Mouse (Mus musculus) hindbrain, embryonic 11.5 days (tissue): ENCODE results near the gene Itgb2. TPM values are rescaled to one million over a fixed set of nuclear protein-coding genes. Genes with fewer than 3 reads are reported as not detected.
A peak's percentile ranks its signal among the peaks of the same experiment; 100 is the strongest.

Source experiments
- ATAC-seq: fragments of 200-750 bp; cut with Nextera tagmentation; 2 replicates; pipeline ENCODE4 v1.8.0; 2017; ENCODE audit warnings: mild to moderate bottlenecking, moderate TSS enrichment, moderate library complexity; ENCODE audit not compliant: low FRiP score
- DNase-seq: peaks from one replicate; pipeline ENCODE4 v3.0.0-alpha.2; 2015; ENCODE audit warnings: low spot score
- H3K27ac ChIP-seq: fragments of 300-500 bp; sonication (generic); 2 replicates; pipeline ENCODE4 v1.5.1; 2014; ENCODE audit warnings: mild to moderate bottlenecking, low read depth, low read length
- H3K27me3 ChIP-seq: fragments of 300-500 bp; sonication (generic); 2 replicates; pipeline ENCODE4 v1.6.1; 2014; ENCODE audit warnings: mild to moderate bottlenecking, low read length, moderate library complexity, mixed read lengths; ENCODE audit not compliant: control insufficient read depth, insufficient read depth
- H3K36me3 ChIP-seq: fragments of 300-500 bp; sonication (generic); 2 replicates; pipeline ENCODE4 v1.6.1; 2014; ENCODE audit warnings: mild to moderate bottlenecking, low read length, moderate library complexity, mixed read lengths; ENCODE audit not compliant: control insufficient read depth, insufficient read depth
- H3K4me1 ChIP-seq: fragments of 300-500 bp; sonication (generic); replicated peaks from 2 replicates; pipeline ENCODE4 v1.6.1; 2014; ENCODE audit warnings: low read length, mixed read lengths; ENCODE audit not compliant: control insufficient read depth, insufficient read depth
- H3K4me2 ChIP-seq: fragments of 300-500 bp; sonication (generic); replicated peaks from 2 replicates; pipeline ENCODE4 v1.6.1; 2014; ENCODE audit warnings: mild to moderate bottlenecking, low read depth, low read length
- H3K4me3 ChIP-seq: fragments of 300-500 bp; sonication (generic); 2 replicates; pipeline ENCODE4 v1.5.1; 2014; ENCODE audit warnings: low read depth, low read length
- H3K9ac ChIP-seq: fragments of 300-500 bp; sonication (generic); 2 replicates; pipeline ENCODE4 v1.6.1; 2014; ENCODE audit warnings: low read depth, low read length
- H3K9me3 ChIP-seq: fragments of 300-500 bp; sonication (generic); 2 replicates; pipeline ENCODE4 v1.6.1; 2016; ENCODE audit warnings: low read length; ENCODE audit not compliant: control insufficient read depth
- WGBS: fragments of 180-500 bp; shearing (Covaris S2); extraction: QIAGEN DNeasy Blood & Tissue Kit; methylation state at CpG from one replicate; pipeline ENCODE4 v1.1.7; 2014; 5-methylcytosine and 5-hydroxymethylcytosine counted together
- polyA plus RNA-seq: library from polyadenylated mRNA; unstranded; fragments of >200 nt; fragmentation: Nextera tagmentation; extraction: Ambion mirVana; gene quantifications from 2 replicates; pipeline ENCODE4 v1.2.1, GENCODE M21; 2014

Itgb2 gene
- polyA plus RNA-seq, 1 experiment from 2014 or later: 1.2 TPM

DNA sequence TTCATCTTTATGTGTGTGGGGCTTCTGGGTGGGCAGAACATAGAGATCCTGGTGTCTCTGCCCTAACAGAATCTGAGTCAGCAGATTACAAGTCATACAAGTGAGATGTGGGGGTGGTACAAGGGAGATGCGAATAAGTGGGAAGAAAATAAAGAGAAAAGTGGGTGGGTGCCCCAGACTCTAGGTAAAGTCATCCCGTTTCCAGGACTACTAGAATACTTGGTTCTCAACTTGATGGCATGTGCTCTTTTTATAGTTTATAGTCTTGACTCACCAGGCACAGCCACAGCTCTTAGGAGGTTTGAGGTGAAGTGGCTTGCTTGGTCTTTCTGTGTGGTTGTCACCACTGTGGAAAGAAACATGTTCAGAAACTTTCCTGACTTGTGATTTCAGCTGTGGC lies 66.0 kb downstream of the Itgb2 start:
- Histone ChIP-seq H3K4me1 (no peaks in the 10 kb centered on the region), H3K9ac (no peak overlapping the region), H3K4me3 (no peak overlapping the region), H3K4me2 (no peak overlapping the region), H3K9me3 (no peaks in the 10 kb centered on the region), H3K36me3 (peaks cover 15% of the 10 kb centered on the region; the same call in 1 of the 2 replicates), H3K27me3 (no peaks in the 10 kb centered on the region), H3K27ac (no peak overlapping the region)
- DNase-seq: no peak
- ATAC-seq: no peak
- WGBS: 95% methylated on average over 2 of the region's 2 CpGs

GRCm38 (mm10) chr10:77603021-77603420 lies 73.0 kb downstream of the Itgb2 start:
- Histone ChIP-seq H3K27me3 (no peaks in the 10 kb centered on the region), H3K4me1 (peaks cover 4% of the 10 kb centered on the region; the same call in 1 of the 2 replicates), H3K36me3 (no peaks in the 10 kb centered on the region), H3K9me3 (no peaks in the 10 kb centered on the region), H3K9ac (no peak overlapping the region), H3K27ac (no peak overlapping the region), H3K4me2 (no peak overlapping the region), H3K4me3 (no peak overlapping the region)
- DNase-seq: no peak
- ATAC-seq: no peak
- WGBS: 58% methylated on average over 4 of the region's 4 CpGs

- no peak for ATAC-seq
Measured at GRCm38 (mm10) chr10:77604111-77604510, 74.1 kb downstream of the Itgb2 start.

GRCm38 (mm10) chr10:77604958-77605357 lies 74.9 kb downstream of the Itgb2 start:
- Histone ChIP-seq H3K36me3 (no peaks in the 10 kb centered on the region), H3K9me3 (no peaks in the 10 kb centered on the region), H3K27me3 (no peaks in the 10 kb centered on the region), H3K4me3 (no peak overlapping the region), H3K9ac (no peak overlapping the region), H3K27ac (no peak overlapping the region), H3K4me2 (no peak overlapping the region), H3K4me1 (peaks cover 4% of the 10 kb centered on the region; the same call in 1 of the 2 replicates)
- 91% methylated on average over 5 of the region's 5 CpGs for WGBS
- no peak for DNase-seq
- no peak for ATAC-seq

More at GRCm38 (mm10) chr10:77604111-77604510, 74.1 kb downstream of the Itgb2 start:
- peaks cover 4% of the 10 kb centered on the region; the same call in 1 of the 2 replicates for H3K4me1 ChIP-seq
- no peak for DNase-seq
- H3K4me3 ChIP-seq: no peak overlapping the region
- WGBS: 91% methylated on average over 6 of the region's 6 CpGs
- H3K27ac ChIP-seq: no peak overlapping the region
- no peaks in the 10 kb centered on the region for H3K36me3 ChIP-seq
- H3K9ac ChIP-seq: no peak overlapping the region
- H3K9me3 ChIP-seq: no peaks in the 10 kb centered on the region
- H3K27me3 ChIP-seq: no peaks in the 10 kb centered on the region
- no peak overlapping the region for H3K4me2 ChIP-seq

DNA sequence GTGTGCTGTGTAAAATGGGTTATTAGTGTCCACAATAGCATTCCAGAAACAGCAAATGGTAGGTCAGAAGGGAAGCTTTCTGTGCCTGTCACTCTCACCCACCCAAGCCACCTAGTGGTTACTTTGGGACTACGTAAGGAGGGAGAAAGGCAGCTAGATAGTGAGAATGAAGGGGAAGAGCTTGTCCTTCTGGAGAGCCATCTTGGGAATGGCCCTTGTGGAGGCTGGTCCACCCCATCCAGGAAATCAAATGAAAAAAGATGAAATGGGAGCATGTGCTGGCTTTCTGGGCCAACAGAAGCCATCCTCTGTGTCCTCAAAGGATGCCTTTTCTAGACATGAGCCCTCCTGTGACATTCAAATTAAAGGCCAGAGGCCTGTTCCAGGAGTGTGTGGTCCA lies 75.3 kb downstream of the Itgb2 start:
- H3K27ac ChIP-seq: peak overlapping the region; percentile 91; the same call in 1 of the 2 replicates
- DNase-seq (peak; percentile 59), ATAC-seq (peak; percentile 28; the same call in 1 of the 2 replicates)
- peak overlapping the region; percentile 87; the same call in 1 of the 2 replicates for H3K4me2 ChIP-seq
- H3K36me3 ChIP-seq: no peaks in the 10 kb centered on the region; the same call in 1 of the 2 replicates
- H3K4me1 ChIP-seq: peaks cover 4% of the 10 kb centered on the region; the same call in 1 of the 2 replicates
- H3K9me3 ChIP-seq: no peaks in the 10 kb centered on the region
- WGBS: 56% methylated on average over 1 of the region's 1 CpGs
- H3K27me3 ChIP-seq: no peaks in the 10 kb centered on the region
- H3K9ac ChIP-seq: peak overlapping the region; percentile 81; the same call in 1 of the 2 replicates
- H3K4me3 ChIP-seq: peak overlapping the region; percentile 85

- Histone ChIP-seq H3K4me1 (peaks cover 4% of the 10 kb centered on the region; the same call in 1 of the 2 replicates), H3K36me3 (no peaks in the 10 kb centered on the region; the same call in 1 of the 2 replicates), H3K4me2 (peak within 1 kb of the TSS; percentile 87), H3K9me3 (no peaks in the 10 kb centered on the region), H3K27ac (peak within 1 kb of the TSS; percentile 91), H3K27me3 (no peaks in the 10 kb centered on the region), H3K4me3 (peak within 1 kb of the TSS; percentile 85), H3K9ac (peak within 1 kb of the TSS; percentile 81)
- peak; percentile 93 for DNase-seq
- 1% methylated on average over 101 of the region's 119 CpGs for WGBS
- ATAC-seq: peak; percentile 89
Measured at GRCm38 (mm10) chr10:77605908-77606826, 76.1 kb downstream of the Itgb2 start, which contains the start of the genes Sumo3 and Gm49325. Gene Sumo3 (plus strand): TSS chr10:77606097. Gene Gm49325 (plus strand): TSS chr10:77606197.

GRCm38 (mm10) chr10:77606855-77607254 lies 76.8 kb downstream of the Itgb2 start:
- 45% methylated on average over 7 of the region's 7 CpGs for WGBS
- peak; percentile 42 for ATAC-seq
- Histone ChIP-seq H3K9ac (peak overlapping the region; percentile 81), H3K36me3 (peaks cover 2% of the 10 kb centered on the region; the same call in 1 of the 2 replicates), H3K27ac (no peak overlapping the region), H3K4me3 (peak overlapping the region; percentile 85), H3K4me2 (peak overlapping the region; percentile 87), H3K27me3 (no peaks in the 10 kb centered on the region), H3K9me3 (no peaks in the 10 kb centered on the region), H3K4me1 (peaks cover 4% of the 10 kb centered on the region; the same call in 1 of the 2 replicates)
- no peak for DNase-seq

DNA sequence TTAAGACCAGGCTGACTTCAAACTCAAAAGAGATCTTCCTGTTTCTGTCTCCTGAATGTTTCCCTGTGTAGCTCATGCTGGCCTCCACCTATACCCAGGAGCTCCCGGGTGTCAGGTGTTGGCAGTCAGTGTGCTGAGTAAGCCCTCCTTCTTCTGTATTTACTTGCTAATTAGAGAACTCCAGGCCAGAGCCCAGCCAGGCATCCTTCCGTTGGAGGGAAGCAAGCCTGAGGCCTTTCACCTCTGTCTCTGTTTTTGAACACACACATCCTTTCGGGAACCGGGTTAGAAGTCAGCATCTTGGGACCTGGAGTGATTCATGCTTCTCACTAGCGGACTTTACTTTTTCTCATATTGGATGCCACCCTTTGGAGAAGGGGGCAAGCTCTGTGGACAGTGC lies 77.4 kb downstream of the Itgb2 start:
- Histone ChIP-seq H3K4me3 (peak overlapping the region; percentile 85), H3K4me2 (peak overlapping the region; percentile 87), H3K36me3 (peaks cover 3% of the 10 kb centered on the region; the same call in 1 of the 2 replicates), H3K27me3 (no peaks in the 10 kb centered on the region), H3K9ac (no peak overlapping the region), H3K27ac (no peak overlapping the region), H3K4me1 (peaks cover 4% of the 10 kb centered on the region; the same call in 1 of the 2 replicates), H3K9me3 (no peaks in the 10 kb centered on the region)
- no peak for DNase-seq
- WGBS: 71% methylated on average over 5 of the region's 5 CpGs
- no peak for ATAC-seq
